Mouse (Mus musculus) limb, embryonic 12.5 days (tissue): Measurements from ENCODE around the gene Nup37. TPM values are rescaled to one million over a fixed set of nuclear protein-coding genes. Genes with fewer than 3 reads are reported as not detected.

Experiments used
- ATAC-seq: fragments of 200-750 bp; cut with Nextera tagmentation; 2 replicates; pipeline ENCODE4 v1.8.0; 2017; ENCODE audit warnings: low read depth, moderate TSS enrichment; ENCODE audit not compliant: insufficient number of reproducible peaks, insufficient read depth, low FRiP score, low TSS enrichment
- H3K27ac ChIP-seq: fragments of 300-500 bp; sonication (generic); 2 replicates; pipeline ENCODE4 v1.5.1; 2016; ENCODE audit warnings: mild to moderate bottlenecking, moderate library complexity
- H3K27me3 ChIP-seq: fragments of 300-500 bp; sonication (generic); 2 replicates; pipeline ENCODE4 v1.6.1; 2016; ENCODE audit warnings: mild to moderate bottlenecking, moderate library complexity
- H3K36me3 ChIP-seq: fragments of 300-500 bp; sonication (generic); 2 replicates; pipeline ENCODE4 v1.6.1; 2016; ENCODE audit warnings: mild to moderate bottlenecking, moderate library complexity
- H3K4me1 ChIP-seq: fragments of 300-500 bp; sonication (generic); replicated peaks from 2 replicates; pipeline ENCODE4 v1.6.1; 2016
- H3K4me2 ChIP-seq: fragments of 300-500 bp; sonication (generic); 2 replicates; pipeline ENCODE4 v1.6.1; 2016; ENCODE audit warnings: mild to moderate bottlenecking, moderate library complexity
- H3K4me3 ChIP-seq: fragments of 300-500 bp; sonication (generic); replicated peaks from 2 replicates; pipeline ENCODE4 v1.5.1; 2016; ENCODE audit warnings: mild to moderate bottlenecking
- H3K9ac ChIP-seq: fragments of 300-500 bp; sonication (generic); replicated peaks from 2 replicates; pipeline ENCODE4 v1.6.1; 2016; ENCODE audit warnings: mild to moderate bottlenecking, moderate library complexity
- H3K9me3 ChIP-seq: fragments of 300-500 bp; sonication (generic); 2 replicates; pipeline ENCODE4 v1.6.1; 2016; ENCODE audit warnings: mild to moderate bottlenecking, moderate library complexity
- WGBS: fragments of 180-500 bp; shearing (Covaris S2); methylation state at CpG from one replicate; pipeline ENCODE4 v1.1.7; 2016; 5-methylcytosine and 5-hydroxymethylcytosine counted together
- polyA plus RNA-seq: library from polyadenylated mRNA; unstranded; fragments of >200 nt; fragmentation: Nextera tagmentation; extraction: Ambion mirVana; gene quantifications from 2 replicates; pipeline ENCODE4 v1.2.1, GENCODE M21; 2016

The Nup37 gene
- polyA plus RNA-seq, 1 experiment from 2014 or later: 96.8 TPM

DNA sequence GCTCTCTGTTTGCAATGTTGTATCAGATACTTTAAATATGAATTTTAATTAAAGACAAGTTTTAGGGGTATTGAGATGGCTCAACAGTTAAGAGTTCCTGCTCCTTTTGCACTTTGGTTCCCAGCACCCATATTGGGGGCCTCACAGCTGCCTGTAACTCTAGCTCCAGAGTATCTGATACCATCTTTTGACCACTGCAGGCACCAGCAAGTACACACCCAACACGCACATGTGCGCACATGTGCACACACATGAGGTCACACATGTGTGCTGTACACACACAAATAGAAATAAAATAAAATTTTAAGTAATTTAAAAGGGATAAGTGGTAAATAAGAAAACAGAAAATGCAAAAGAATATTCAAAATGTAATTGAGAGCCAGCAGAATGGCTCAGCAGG lies 81.2 kb downstream of the Nup37 start:
- Histone ChIP-seq H3K9me3 (no peaks in the 10 kb centered on the region), H3K4me1 (peaks cover 8% of the 10 kb centered on the region), H3K4me3 (no peak overlapping the region), H3K9ac (no peak overlapping the region), H3K27ac (no peak overlapping the region), H3K36me3 (peaks cover 11% of the 10 kb centered on the region; the same call in 1 of the 2 replicates), H3K4me2 (no peak overlapping the region), H3K27me3 (no peaks in the 10 kb centered on the region)
- 97% methylated on average over 2 of the region's 2 CpGs for WGBS
- ATAC-seq: no peak

Other genes with a start within 250 kb of the Nup37 start
- gene Pmch, start 55.9 kb upstream of the Nup37 start, polyA plus RNA-seq: 0.35 and 0.81 TPM in 2 replicates
- 13.4 and 15.2 TPM in 2 replicates for gene Parpbp, start 51 bp upstream of the Nup37 start, polyA plus RNA-seq
- gene Washc3, start 54.1 kb downstream of the Nup37 start, polyA plus RNA-seq: 48.7 and 50.5 TPM in 2 replicates
- 0.49 and 0.55 TPM in 2 replicates for gene Dram1, start 232.1 kb downstream of the Nup37 start, polyA plus RNA-seq
- gene Gnptab, start 232.1 kb downstream of the Nup37 start, polyA plus RNA-seq: 8.0 and 10.7 TPM in 2 replicates